Mouse (Mus musculus) adrenal gland, postnatal 14 days (tissue): ENCODE results near the gene Ifna16. TPM values are rescaled to one million over a fixed set of nuclear protein-coding genes. Genes with fewer than 3 reads are reported as not detected.

ENCODE experiments used
- DNase-seq: peaks from one replicate; pipeline ENCODE4 v3.0.0; 2021; ENCODE audit warnings: mixed read lengths
- total RNA-seq: library from RNA; stranded (reverse); gene quantifications from 2 replicates; pipeline ENCODE4 v1.2.3, GENCODE M21; 2021

Ifna16 gene
- total RNA-seq, 1 experiment from 2014 or later, result not detected

- no peak for DNase-seq
These were observed 34.2 kb downstream of the Ifna16 start for GRCm38 (mm10) chr4:88642526-88642925.

- peak; percentile 95 for DNase-seq
These were observed 35.5 kb downstream of the Ifna16 start for GRCm38 (mm10) chr4:88641077-88641831.

GRCm38 (mm10) chr4:88640704-88641076 is 36.0 kb downstream of the Ifna16 start:
- no peak for DNase-seq

- no peak for DNase-seq
These were observed 42.4 kb downstream of the Ifna16 start, which contains the start of gene C87499 for GRCm38 (mm10) chr4:88634311-88634710. TSS of gene C87499 (minus strand) at chr4:88634411.

Other genes with a start within 250 kb of the Ifna16 start
- gene Hacd4, start 238.0 kb downstream of the Ifna16 start, total RNA-seq, result 4.0 and 4.1 TPM in 2 replicates
- gene Ifnb1, start 154.2 kb downstream of the Ifna16 start, total RNA-seq, result not detected in 2 replicates
- gene Ifna15, start 118.7 kb downstream of the Ifna16 start, total RNA-seq, result not detected in 2 replicates
- gene Ifna14, start 105.1 kb downstream of the Ifna16 start, total RNA-seq, result not detected in 2 replicates
- not detected in 2 replicates for gene Ifna9, start 84.5 kb downstream of the Ifna16 start, total RNA-seq
- not detected in 2 replicates for gene Ifna12, start 73.5 kb downstream of the Ifna16 start, total RNA-seq
- not detected in 2 replicates for gene C87499, start 42.5 kb downstream of the Ifna16 start, total RNA-seq
- not detected in 2 replicates for gene Ifna13, start 32.5 kb downstream of the Ifna16 start, total RNA-seq
- not detected in 2 replicates for gene Ifna2, start 7.0 kb upstream of the Ifna16 start, total RNA-seq
- not detected in 2 replicates for gene Ifnab, start 14.4 kb upstream of the Ifna16 start, total RNA-seq
- gene Gm26566, start 44.9 kb upstream of the Ifna16 start, total RNA-seq, result 0.49 and 0.89 TPM in 2 replicates
- 72.3 and 74.9 TPM in 2 replicates for gene Klhl9, start 45.5 kb upstream of the Ifna16 start, total RNA-seq
- gene Gm13271, start 77.9 kb upstream of the Ifna16 start, total RNA-seq, result not detected in 2 replicates
- gene Gm13283, start 83.2 kb upstream of the Ifna16 start, total RNA-seq, result not detected in 2 replicates
- not detected in 2 replicates for gene Gm13290, start 96.9 kb upstream of the Ifna16 start, total RNA-seq
- gene Gm13289, start 100.0 kb upstream of the Ifna16 start, total RNA-seq, result not detected in 2 replicates
- not detected in 2 replicates for gene Gm13272, start 102.9 kb upstream of the Ifna16 start, total RNA-seq
- not detected in 2 replicates for gene Ifnz, start 105.2 kb upstream of the Ifna16 start, total RNA-seq
- gene Gm13276, start 108.8 kb upstream of the Ifna16 start, total RNA-seq, result not detected in 2 replicates
- gene Gm13277, start 111.7 kb upstream of the Ifna16 start, total RNA-seq, result not detected in 2 replicates
- gene Gm13278, start 114.6 kb upstream of the Ifna16 start, total RNA-seq, result not detected in 2 replicates
- gene Gm13275, start 117.6 kb upstream of the Ifna16 start, total RNA-seq, result not detected in 2 replicates
- gene Gm13279, start 120.5 kb upstream of the Ifna16 start, total RNA-seq, result not detected in 2 replicates
- gene Gm13285, start 122.7 kb upstream of the Ifna16 start, total RNA-seq, result 0.22 TPM in 1 of 2 replicates, not detected in the other
- not detected in 2 replicates for gene Gm13287, start 126.3 kb upstream of the Ifna16 start, total RNA-seq
- not detected in 2 replicates for gene Gm13288, start 128.6 kb upstream of the Ifna16 start, total RNA-seq
- not detected in 2 replicates for gene Ifna7, start 139.3 kb upstream of the Ifna16 start, total RNA-seq
- not detected in 2 replicates for gene Ifna11, start 143.0 kb upstream of the Ifna16 start, total RNA-seq
- gene Ifna6, start 150.5 kb upstream of the Ifna16 start, total RNA-seq, result not detected in 2 replicates
- not detected in 2 replicates for gene Ifna5, start 158.6 kb upstream of the Ifna16 start, total RNA-seq
- not detected in 2 replicates for gene Ifna4, start 164.9 kb upstream of the Ifna16 start, total RNA-seq
- gene Ifna1, start 173.2 kb upstream of the Ifna16 start, total RNA-seq, result not detected in 2 replicates
- not detected in 2 replicates for gene Ifne, start 203.3 kb upstream of the Ifna16 start, total RNA-seq